Mouse (Mus musculus): ENCODE results near the gene Fam181a. TPM values are rescaled to one million over a fixed set of nuclear protein-coding genes. Genes with fewer than 3 reads are reported as not detected.

Gene Fam181a
- polyA plus RNA-seq, 1 experiment = not detected

DNA sequence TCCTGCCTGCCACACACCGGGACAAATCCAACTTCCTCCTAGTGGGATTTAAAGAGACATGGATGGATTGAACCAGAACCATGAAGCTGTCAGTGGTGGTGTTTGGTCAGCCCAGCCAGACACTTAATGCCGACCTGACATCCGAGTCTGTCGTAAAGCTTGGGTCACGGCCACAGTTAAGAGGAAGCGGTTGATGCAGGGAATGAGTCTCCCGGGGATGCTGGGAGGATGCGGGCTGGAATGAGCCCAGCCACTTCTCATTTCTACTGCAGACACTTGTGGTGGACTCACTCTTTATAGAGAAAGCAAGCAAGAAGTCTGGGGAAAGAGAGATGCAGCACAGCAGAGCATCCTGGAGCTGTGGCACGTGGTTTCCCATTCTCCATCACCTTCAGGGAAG, 10.3 kb upstream of the Fam181a start:
- Histone ChIP-seq H3K27ac (ENCODE audit: insufficient read depth, low read depth, low read length) (no peak overlapping the region), H3K27me3 (ENCODE audit: control insufficient read depth, insufficient read depth, low read length) (no peaks in the 10 kb centered on the region), H3K4me1 (ENCODE audit: control insufficient read depth, insufficient read depth, insufficient read length, low read length) (no peaks in the 10 kb centered on the region), H3K36me3 (ENCODE audit: control insufficient read depth, insufficient read depth, low read length) (no peaks in the 10 kb centered on the region), H3K4me3 (ENCODE audit: low read depth, low read length) (no peak overlapping the region)
- TF ChIP-seq CTCF (IDR thresholded peaks at IDR 0.05; ENCODE audit: extremely low read depth, insufficient read length, insufficient replicate concordance, low read depth, low read length) (no peak), POLR2A (IDR thresholded peaks at IDR 0.05; ENCODE audit: low read depth, low read length) (no peak)
- 55% methylated on average over 9 of the region's 9 CpGs for WGBS

DNA sequence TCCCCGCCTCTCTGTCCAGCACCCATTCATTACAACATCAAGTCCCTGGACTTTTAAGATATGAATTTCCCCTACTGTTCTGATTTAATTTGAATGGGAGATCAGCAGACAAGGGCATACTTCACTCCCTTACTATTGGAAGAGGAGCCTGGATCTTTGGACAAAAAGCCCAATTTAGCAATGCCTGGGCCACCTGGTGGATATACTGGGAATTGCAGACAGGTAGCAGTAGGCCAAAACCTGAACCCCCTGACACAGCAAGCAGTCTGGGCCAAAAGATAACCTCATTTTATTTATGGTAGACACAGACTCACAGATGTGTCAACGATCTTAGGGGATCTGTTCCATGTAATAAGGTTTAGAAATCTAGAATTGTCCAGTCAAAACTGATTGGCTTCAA, 9.1 kb upstream of the Fam181a start:
- no peaks in the 10 kb centered on the region for H3K36me3 ChIP-seq (ENCODE audit: control insufficient read depth, insufficient read depth, low read length)
- no peaks in the 10 kb centered on the region for H3K27me3 ChIP-seq (ENCODE audit: control insufficient read depth, insufficient read depth, low read length)
- H3K4me1 ChIP-seq (ENCODE audit: control insufficient read depth, insufficient read depth, insufficient read length, low read length) = no peaks in the 10 kb centered on the region
- H3K4me3 ChIP-seq (ENCODE audit: low read depth, low read length) = no peak overlapping the region
- no peak for TF ChIP-seq POLR2A (IDR thresholded peaks at IDR 0.05; ENCODE audit: low read depth, low read length)
- TF ChIP-seq CTCF (IDR thresholded peaks at IDR 0.05; ENCODE audit: extremely low read depth, insufficient read length, insufficient replicate concordance, low read depth, low read length) = peak; percentile 69; the same call in 1 of the 2 replicates
- no peak overlapping the region for H3K27ac ChIP-seq (ENCODE audit: insufficient read depth, low read depth, low read length)
- 45% methylated on average over 2 of the region's 2 CpGs for WGBS

DNA sequence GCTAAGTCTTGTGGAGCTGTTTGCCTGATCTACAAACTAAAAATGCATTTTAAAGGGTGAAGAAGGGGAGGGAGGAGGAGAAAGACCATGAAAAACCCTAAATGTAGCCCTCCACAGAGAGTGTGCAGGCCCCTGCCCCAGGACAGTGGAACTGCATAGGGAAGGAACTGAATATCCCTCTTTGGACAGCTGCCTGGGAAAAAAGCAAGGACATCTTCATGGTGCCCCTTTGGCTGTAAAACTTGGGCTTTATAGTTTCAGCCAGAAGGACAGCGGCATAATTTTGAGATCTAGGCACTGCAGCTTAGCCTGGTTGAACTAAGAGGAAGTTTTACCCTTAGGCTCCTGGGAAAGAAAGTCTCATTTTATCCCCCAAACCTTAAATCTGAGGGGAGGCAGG, 7.8 kb upstream of the Fam181a start:
- no peaks in the 10 kb centered on the region for H3K36me3 ChIP-seq (ENCODE audit: control insufficient read depth, insufficient read depth, low read length)
- no peak overlapping the region for H3K27ac ChIP-seq (ENCODE audit: insufficient read depth, low read depth, low read length)
- no peak overlapping the region for H3K4me3 ChIP-seq (ENCODE audit: low read depth, low read length)
- no peaks in the 10 kb centered on the region for H3K4me1 ChIP-seq (ENCODE audit: control insufficient read depth, insufficient read depth, insufficient read length, low read length)
- WGBS = 87% methylated on average over 1 of the region's 1 CpGs
- TF ChIP-seq CTCF (IDR thresholded peaks at IDR 0.05; ENCODE audit: extremely low read depth, insufficient read length, insufficient replicate concordance, low read depth, low read length) = no peak
- TF ChIP-seq POLR2A (IDR thresholded peaks at IDR 0.05; ENCODE audit: low read depth, low read length) = no peak
- H3K27me3 ChIP-seq (ENCODE audit: control insufficient read depth, insufficient read depth, low read length) = no peaks in the 10 kb centered on the region

DNA sequence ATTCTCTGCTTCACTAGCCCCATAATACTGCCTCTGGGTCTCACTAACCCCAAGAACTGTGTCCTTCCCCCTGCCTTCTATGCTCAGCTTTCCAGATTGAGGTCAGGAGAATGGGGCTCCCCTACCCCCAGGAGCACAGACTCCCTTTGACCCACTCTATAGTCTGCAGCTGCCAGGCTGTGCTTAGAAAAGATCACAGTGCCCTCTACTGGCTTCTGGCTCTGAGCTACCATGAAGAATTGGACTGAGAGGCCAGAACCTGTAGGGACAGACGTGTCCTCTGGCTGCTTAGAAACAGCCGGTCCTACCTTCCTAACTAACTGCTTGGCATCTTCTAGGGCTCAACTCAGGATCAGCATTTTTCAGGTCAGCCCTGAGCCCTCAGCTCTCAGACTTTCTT, 4.6 kb upstream of the Fam181a start:
- Histone ChIP-seq H3K4me3 (ENCODE audit: low read depth, low read length) (no peak overlapping the region), H3K27me3 (ENCODE audit: control insufficient read depth, insufficient read depth, low read length) (no peaks in the 10 kb centered on the region), H3K36me3 (ENCODE audit: control insufficient read depth, insufficient read depth, low read length) (no peaks in the 10 kb centered on the region), H3K4me1 (ENCODE audit: control insufficient read depth, insufficient read depth, insufficient read length, low read length) (no peaks in the 10 kb centered on the region), H3K27ac (ENCODE audit: insufficient read depth, low read depth, low read length) (no peak overlapping the region)
- TF ChIP-seq POLR2A (IDR thresholded peaks at IDR 0.05; ENCODE audit: low read depth, low read length) (no peak), CTCF (IDR thresholded peaks at IDR 0.05; ENCODE audit: extremely low read depth, insufficient read length, insufficient replicate concordance, low read depth, low read length) (no peak)
- whole genome bisulfite sequencing = 39% methylated on average over 2 of the region's 2 CpGs

DNA sequence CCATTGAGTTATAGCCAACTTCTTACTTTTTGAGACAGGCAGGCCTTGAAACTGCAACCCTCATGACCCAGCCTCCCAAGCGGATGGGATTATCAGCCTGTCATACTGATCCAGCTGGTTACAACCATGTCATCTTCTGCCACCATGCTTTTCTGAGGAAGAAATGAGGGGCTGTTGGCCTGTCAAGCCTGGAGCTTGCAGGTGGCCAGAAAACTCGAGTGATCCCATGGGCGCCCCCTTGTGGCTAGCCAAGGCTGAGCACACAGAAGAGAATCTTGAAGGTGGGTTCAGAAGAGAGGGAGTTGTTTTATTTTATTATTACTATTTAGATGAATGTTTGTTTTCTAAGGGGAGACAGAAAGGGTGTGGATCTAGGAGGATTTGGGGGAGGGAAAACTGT, 4.1 kb upstream of the Fam181a start:
- TF ChIP-seq CTCF (IDR thresholded peaks at IDR 0.05; ENCODE audit: extremely low read depth, insufficient read length, insufficient replicate concordance, low read depth, low read length) = peak; percentile 64; the same call in 1 of the 2 replicates
- no peak for TF ChIP-seq POLR2A (IDR thresholded peaks at IDR 0.05; ENCODE audit: low read depth, low read length)
- no peaks in the 10 kb centered on the region for H3K36me3 ChIP-seq (ENCODE audit: control insufficient read depth, insufficient read depth, low read length)
- H3K4me1 ChIP-seq (ENCODE audit: control insufficient read depth, insufficient read depth, insufficient read length, low read length) = no peaks in the 10 kb centered on the region
- no peak overlapping the region for H3K27ac ChIP-seq (ENCODE audit: insufficient read depth, low read depth, low read length)
- 29% methylated on average over 3 of the region's 3 CpGs for WGBS
- H3K4me3 ChIP-seq (ENCODE audit: low read depth, low read length) = no peak overlapping the region
- no peaks in the 10 kb centered on the region for H3K27me3 ChIP-seq (ENCODE audit: control insufficient read depth, insufficient read depth, low read length)

DNA sequence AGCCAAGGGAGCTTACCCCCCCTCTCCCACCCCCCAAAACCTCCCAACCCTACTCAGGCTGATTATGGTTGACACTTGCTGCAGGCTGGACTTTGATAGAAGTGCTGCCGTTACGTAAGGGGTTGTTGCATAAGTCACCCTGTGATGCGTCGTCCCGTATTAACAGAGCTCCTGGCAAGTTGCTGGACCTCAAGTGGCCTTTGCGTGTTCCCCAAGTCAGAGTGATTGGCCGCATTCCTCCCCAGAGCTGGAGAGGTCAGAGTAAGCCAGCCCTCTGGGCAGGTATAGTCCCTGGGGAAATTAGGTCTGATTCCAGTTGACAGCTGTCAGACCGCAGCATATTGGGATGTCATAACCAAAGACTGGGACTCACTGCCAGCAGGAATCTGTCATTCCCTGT, 1.1 kb downstream of the Fam181a start:
- no peak for TF ChIP-seq POLR2A (IDR thresholded peaks at IDR 0.05; ENCODE audit: low read depth, low read length)
- no peak for TF ChIP-seq CTCF (IDR thresholded peaks at IDR 0.05; ENCODE audit: extremely low read depth, insufficient read length, insufficient replicate concordance, low read depth, low read length)
- H3K4me1 ChIP-seq (ENCODE audit: control insufficient read depth, insufficient read depth, insufficient read length, low read length) = no peaks in the 10 kb centered on the region
- WGBS = 60% methylated on average over 8 of the region's 8 CpGs

DNA sequence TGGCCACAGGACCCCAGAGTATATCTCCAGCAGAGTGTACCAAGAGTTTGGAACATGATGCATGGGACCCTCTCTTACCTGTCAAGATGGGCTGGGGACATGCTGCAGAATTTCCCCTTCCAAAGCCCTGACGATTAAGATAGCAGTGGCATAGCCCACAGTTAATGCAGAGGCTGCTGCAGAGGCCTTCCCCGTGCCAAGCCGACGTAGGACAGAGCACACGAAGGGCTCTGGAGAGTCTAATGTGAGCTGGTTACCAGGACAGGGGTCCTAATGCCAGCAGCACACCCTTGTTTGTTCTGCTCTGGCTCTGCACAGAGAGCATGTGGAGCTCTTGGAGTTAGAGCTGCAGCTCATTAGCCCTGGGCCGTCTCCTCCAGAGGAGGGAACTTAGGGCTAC, 2.5 kb downstream of the Fam181a start:
- 69% methylated on average over 6 of the region's 6 CpGs for WGBS
- H3K27me3 ChIP-seq (ENCODE audit: control insufficient read depth, insufficient read depth, low read length) = no peaks in the 10 kb centered on the region

More for the DNA sequence above, 1.1 kb downstream of the Fam181a start:
- H3K4me3 ChIP-seq (ENCODE audit: low read depth, low read length) = no peak overlapping the region
- no peak overlapping the region for H3K27ac ChIP-seq (ENCODE audit: insufficient read depth, low read depth, low read length)
- no peaks in the 10 kb centered on the region for H3K27me3 ChIP-seq (ENCODE audit: control insufficient read depth, insufficient read depth, low read length)
- H3K36me3 ChIP-seq (ENCODE audit: control insufficient read depth, insufficient read depth, low read length) = no peaks in the 10 kb centered on the region

More for the DNA sequence above, 2.5 kb downstream of the Fam181a start:
- H3K27ac ChIP-seq (ENCODE audit: insufficient read depth, low read depth, low read length) = no peak overlapping the region
- H3K4me1 ChIP-seq (ENCODE audit: control insufficient read depth, insufficient read depth, insufficient read length, low read length) = no peaks in the 10 kb centered on the region
- no peaks in the 10 kb centered on the region for H3K36me3 ChIP-seq (ENCODE audit: control insufficient read depth, insufficient read depth, low read length)
- no peak overlapping the region for H3K4me3 ChIP-seq (ENCODE audit: low read depth, low read length)
- TF ChIP-seq POLR2A (IDR thresholded peaks at IDR 0.05; ENCODE audit: low read depth, low read length) = no peak
- no peak for TF ChIP-seq CTCF (IDR thresholded peaks at IDR 0.05; ENCODE audit: extremely low read depth, insufficient read length, insufficient replicate concordance, low read depth, low read length)
